Mouse (Mus musculus) left cerebral cortex, adult 18-20 months (tissue): Measurements from ENCODE around the gene Plppr3. TPM values are rescaled to one million over a fixed set of nuclear protein-coding genes. Genes with fewer than 3 reads are reported as not detected.

Experiments
- DNase-seq, 2 experiments: peaks; one replicate each; pipeline ENCODE4 v3.0.0; 2021 to 2022; ENCODE audit warnings: low spot score in 2 of 2, mixed read lengths in 1 of 2
- long read RNA-seq, 2 experiments: library from polyadenylated mRNA; stranded (forward); transcript quantifications; one replicate each; pipeline ENCODE4 v2.0.0; 2021
- total RNA-seq, 2 experiments: library from RNA; stranded (reverse); gene quantifications; 2 replicates each; pipeline ENCODE4 v1.2.3; 2021

The Plppr3 gene
- total RNA-seq, result 10 to 100 TPM; 55.6 to 58.0 TPM
- long read RNA-seq, experiment 1, transcript Plppr3-206 (6 exons, 2,843 nt), result minor isoform, 5 of 61 reads
- long read RNA-seq, experiment 1, transcript Plppr3-201 (7 exons, 2,766 nt), result major isoform, 27 of 61 reads
- long read RNA-seq, experiment 1, partial matches to known transcripts, result 13 of 61 reads
- long read RNA-seq, experiment 1, other reads (novel, unspliced or antisense), result 16 of 61 reads
- long read RNA-seq, experiment 2, transcript Plppr3-201 (7 exons, 2,766 nt), result major isoform, 17 of 38 reads
- long read RNA-seq, experiment 2, transcript Plppr3-206 (6 exons, 2,843 nt), result minor isoform, 5 of 38 reads
- long read RNA-seq, experiment 2, partial matches to known transcripts, result 4 of 38 reads
- long read RNA-seq, experiment 2, other reads (novel, unspliced or antisense), result 12 of 38 reads

DNA sequence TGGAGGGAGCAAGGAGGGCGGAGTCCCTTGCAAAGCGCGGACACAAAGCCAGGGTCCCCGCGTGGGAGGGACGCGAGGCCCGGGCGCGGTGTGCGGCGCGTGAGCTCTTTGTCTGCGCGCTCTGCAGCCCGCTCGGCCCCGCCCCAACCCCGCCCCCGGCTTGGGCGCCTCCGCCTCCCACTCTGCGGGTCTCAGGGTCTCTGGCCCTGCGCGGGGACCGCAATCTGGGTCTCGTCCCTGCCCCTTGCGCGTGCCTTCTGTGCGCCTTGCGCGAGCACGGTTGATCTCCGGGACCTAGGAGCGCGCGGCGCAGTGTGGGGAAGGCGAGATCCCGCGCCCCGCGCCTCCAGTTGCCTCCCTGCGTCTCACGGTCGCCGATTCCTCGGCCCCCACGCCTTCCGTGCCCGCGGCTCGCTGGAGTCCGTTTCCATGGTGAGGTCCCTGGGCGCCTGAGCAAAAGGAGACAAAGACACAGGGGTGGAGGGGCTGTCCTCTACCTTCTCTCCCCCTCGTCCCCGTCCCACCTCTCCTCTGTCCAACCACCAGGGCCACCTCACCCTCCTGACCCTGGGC is at the start of gene Plppr3, which contains the start of gene Prtn3:
Gene Plppr3 (minus strand): TSS at position 345 of the 573 bp plus-strand sequence.
Gene Prtn3 (plus strand): TSS at position 187 of the 573 bp plus-strand sequence.
- DNase-seq, result no peak

DNA sequence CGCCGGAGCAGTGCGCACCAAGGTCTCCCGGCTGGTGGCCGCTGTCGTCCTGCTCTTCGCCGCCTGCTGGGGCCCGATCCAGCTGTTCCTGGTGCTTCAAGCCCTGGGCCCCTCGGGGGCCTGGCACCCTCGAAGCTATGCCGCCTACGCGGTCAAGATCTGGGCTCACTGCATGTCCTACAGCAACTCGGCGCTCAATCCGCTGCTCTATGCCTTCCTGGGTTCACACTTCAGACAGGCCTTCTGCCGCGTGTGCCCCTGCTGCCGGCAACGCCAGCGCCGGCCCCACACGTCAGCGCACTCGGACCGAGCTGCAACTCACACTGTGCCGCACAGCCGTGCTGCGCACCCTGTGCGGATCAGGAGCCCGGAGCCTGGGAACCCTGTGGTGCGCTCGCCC is 47.1 kb upstream of the Plppr3 start:
- DNase-seq, result no peak

DNA sequence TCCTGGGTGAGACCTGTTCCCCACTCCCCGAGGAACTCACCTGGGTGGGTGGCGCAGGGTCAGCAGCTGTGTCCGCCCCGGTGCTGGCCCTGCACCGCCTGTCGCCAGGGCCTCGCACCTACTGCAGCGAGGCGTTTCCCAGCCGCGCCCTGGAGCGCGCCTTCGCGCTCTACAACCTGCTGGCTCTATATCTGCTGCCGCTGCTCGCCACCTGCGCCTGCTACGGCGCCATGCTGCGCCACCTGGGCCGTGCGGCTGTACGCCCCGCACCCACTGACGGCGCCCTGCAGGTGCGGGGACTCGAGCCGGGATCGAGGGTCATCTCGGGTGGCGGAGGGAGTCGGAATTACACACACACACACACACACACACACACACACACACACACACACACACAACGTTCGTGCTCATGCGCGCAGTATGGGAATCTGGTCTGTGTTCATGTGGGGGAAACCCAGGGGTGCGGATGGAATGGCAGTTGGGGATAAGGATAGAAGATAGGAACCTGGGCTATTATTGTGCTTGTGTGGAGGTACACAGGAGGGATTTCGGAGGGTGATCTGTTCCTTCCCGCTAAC is 46.6 kb upstream of the Plppr3 start, which contains the start of gene R3hdm4:
Gene R3hdm4 (minus strand): TSS at position 251 of the 578 bp plus-strand sequence.
- DNase-seq, result no peak

DNA sequence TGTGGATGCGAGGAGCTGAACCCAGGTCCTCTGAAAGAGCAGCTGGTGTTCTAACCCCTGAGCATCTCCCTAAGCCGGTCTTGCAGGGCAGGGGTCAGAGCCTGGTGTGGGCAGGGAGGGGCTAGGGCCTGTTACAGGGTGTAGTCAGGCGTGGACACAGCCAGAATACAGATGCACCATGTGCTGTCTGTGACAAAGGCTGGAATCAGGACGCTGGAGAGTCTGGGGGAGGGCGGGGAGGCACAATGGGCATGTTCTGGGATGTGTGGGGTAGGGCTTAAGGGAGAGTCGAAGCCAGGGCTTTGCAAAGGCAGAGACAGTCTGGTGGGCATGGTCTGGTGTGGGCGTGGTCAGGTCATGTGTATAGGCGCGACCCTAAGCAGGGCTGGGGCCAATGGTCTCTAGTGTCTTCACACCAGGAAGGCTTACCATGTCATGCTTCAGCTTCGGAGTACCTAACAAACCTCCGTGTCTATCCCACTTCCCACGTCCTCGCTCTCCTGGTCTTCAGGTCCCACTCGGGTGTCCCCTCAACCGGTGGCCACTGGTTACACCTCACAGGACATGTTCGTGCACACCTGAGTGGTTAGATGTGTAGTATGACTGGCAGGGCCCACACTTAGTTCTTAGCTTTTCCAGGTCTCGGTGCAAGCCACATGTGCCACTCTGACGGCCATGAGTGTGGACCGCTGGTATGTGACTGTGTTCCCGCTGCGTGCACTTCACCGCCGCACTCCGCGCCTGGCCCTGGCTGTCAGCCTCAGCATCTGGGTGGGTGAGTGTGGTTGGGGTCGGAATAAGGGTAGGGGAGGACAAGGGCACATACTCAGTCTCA is 45.8 kb upstream of the Plppr3 start:
- DNase-seq, result no peak

DNA sequence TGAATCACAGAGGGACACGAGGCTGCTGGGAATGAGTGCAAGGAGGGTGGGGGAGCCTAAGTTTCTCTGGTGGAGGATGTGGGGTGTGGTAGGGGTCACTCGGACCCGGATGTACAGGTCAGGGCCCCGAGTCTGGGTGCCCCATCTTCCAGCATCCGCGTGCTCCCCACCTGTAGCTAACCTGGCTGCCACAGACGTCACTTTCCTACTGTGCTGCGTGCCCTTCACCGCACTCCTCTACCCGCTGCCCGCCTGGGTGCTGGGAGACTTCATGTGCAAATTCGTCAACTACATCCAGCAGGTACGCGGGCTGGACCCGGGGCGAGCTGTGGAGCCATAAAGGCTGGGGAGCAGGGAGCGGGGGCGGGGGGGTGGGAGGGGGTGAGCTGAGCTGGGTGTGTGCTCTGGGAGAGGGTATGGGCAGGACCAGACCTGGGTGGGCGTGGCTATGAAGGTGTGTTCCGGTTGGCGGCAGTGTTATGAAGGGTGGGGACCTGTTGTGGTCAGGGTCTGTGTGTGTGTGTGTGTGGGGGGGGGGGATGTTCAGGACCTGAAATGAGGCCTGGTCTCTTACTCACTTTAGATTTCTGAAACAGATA is 44.9 kb upstream of the Plppr3 start:
- DNase-seq, result no peak

DNA sequence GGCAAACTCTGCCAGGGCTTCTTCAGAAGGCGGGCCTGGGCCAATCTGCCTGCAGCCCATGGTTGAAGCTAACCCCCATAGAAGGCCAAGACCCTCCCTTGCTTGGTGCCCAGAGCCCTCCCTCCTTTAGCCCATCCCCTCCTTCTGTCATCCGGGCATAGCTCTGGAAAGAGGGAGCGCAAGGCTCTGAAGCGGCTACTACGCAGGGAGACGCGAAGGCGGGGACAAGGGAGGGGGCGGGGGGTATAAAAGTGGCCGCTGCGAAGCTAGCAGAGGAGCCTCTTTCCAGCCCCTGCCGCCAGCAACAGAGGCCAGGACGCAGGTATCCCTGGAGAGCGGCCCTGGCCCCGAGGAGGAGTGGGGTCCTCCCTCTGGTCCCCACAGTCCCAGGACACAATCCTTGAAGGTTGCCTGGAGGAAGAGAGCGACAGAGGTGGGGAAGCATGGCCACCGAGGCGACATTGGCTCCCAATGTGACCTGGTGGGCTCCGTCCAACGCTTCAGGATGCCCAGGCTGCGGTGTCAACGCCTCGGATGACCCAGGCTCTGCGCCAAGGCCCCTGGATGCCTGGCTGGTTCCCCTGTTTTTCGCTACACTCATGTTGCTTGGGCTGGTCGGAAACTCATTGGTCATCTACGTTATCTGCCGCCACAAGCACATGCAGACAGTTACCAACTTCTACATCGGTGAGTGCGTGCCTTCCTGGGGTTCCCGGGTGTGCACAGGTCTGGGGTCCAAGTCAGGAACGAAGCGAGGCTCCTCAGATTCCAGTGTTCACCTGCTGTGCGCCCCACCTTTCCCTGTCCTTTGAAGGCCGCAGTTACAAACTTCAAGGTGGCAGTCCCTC is 44.0 kb upstream of the Plppr3 start:
- no peak for DNase-seq

DNA sequence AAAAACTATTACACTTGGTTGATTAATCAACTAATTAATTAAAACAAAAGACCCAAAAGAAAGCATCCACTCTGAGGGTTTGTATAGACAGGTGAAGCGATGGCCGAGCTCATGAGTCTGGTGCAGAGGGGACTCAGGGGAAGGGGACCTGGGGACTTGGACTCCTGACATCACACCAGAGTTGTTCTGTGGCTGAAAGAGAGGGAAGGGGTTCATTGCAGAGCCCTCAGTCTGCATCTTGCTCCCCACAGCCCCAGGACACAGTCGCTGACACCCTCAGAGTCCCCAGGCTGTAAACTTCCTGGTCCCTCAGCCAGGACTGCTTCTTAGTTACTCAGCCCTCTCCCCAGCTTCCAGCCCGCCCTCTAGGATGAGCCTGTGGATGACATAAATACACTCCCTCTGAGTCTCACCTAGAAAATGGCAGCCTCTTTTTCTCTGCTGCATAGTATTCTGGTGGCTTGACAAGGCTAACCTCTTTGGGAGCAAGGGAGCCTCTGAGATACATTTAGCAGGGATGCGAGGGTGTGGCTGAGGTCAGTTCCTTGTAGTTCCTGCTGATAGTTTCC is 43.2 kb upstream of the Plppr3 start:
- DNase-seq, result no peak

DNA sequence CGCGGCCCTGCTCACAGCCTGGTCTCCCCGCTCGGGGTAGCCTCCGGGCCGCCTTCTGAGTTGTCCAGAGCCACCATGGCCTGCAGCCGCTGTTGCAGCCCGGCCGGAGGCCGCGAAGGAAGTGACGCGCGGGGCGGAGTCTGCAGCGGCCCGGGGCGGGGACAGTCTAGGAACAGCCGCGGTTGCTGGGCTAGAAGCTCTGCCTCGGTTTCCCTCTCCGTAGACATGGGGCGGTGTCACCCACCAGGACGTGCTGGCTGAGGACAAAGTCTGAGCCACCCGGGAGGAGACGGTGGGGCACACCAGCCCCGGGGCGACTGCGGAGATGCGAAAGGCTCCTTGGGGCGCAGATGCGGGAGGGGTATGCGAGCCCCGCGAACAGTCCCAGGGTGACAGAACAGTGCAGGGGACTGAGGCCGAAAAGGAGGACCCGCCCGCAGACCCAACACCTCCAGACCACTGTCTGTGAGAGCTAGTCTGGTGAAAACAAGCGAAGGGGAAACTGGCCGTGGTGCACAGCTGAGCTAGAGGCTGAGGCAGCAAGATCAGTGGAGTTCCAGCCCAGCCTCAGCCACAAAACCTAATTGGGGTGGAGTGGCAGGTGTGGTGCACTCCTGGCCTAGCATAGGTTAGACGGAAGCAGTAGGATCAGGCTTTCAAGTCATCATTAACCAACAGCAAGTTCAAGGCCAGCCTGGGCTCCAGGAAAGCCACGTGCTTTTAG is 42.5 kb upstream of the Plppr3 start, which contains the start of gene Kiss1r:
Gene Kiss1r (plus strand): TSS at position 164 of the 724 bp plus-strand sequence.
- DNase-seq, result peak; percentile 84 to 89

DNA sequence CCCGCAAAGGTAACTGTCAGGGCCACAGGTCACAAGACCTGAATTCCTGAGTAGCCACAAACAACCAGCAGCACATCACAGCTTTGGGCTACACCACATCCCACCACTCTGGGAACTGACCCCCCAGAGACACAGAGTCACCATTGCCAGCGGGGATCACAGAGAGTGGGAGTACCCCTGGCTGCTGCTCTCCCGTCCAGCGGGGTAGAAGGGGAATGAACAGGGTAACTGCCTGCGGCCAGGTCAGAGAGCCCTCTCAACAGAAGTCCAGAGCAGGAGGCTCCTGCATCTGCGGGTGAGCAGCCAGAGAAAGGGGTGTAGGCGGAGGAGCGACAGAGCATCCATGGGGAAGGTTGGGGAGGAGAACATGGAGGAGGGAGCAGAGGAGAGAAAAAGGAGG is 41.6 kb upstream of the Plppr3 start:
- no peak for DNase-seq

DNA sequence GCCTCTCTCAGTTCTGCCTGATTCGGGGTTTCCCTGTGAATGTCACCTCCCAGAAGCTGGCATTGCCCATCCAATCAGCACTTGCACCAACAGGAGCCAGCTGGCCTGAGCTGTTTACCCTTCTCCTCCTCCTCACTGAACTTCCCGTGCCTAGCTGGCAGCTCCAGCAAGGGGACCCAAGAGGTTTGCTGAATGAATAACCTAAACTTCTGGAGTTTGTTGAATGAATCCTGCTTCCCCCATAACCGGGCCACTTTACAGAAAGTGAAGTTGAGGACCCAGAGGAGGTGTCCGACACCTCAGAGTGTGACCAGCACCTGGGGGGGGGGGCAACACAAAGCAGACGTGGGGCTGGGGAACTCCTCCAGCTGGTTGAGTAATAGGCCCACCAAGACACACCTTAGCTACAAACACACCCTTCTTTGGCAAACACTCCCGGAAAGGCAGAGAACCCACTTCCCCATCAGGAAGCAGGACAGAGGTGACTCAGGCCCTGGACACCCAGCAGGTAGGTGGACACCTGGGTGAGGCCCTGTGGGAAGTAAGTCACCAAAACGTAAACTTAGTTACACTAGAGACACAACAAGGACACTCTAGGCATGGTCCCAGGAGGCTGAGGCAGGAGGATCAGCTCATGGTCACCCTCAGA is 40.6 kb upstream of the Plppr3 start:
- DNase-seq, result no peak

DNA sequence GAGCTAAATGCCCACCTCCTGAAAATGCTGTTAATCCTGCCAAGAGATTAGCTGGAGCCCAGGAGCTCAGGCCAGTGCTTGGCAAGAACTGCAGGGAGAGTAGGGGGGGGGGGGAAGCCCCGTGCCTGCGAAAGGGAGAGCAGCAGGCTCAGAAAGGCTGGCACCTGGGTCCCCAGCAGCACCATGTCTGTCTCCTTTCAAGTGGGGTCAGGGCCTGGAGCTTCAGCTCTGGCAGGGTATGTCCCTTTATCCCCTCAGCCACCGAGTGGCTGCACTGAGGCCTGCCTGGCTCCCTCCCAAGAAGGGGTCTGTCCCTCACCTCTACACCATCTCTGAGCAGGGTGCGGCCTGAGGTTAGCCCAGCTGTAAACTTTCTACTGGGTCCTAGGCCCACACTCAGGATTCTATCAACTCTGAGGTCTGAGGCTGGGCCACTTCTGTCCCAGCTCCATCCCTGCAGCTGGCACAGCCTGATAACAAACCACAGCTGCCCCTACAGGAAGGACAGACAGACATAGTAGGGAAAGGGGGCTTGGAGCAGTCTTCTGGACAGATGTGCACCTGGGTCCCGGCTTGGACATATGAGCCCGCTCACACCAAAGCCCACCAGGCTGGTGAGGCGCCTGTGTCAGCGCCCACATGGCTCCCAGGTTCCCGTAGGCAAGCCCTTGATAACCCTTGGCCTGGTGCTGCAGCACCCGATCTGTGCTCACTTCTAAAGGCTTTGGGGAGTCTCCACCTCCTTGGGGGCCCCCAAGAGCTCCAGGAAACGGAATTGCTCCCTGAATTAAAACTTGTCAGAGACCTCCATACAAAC is 39.9 kb upstream of the Plppr3 start:
- no peak for DNase-seq

DNA sequence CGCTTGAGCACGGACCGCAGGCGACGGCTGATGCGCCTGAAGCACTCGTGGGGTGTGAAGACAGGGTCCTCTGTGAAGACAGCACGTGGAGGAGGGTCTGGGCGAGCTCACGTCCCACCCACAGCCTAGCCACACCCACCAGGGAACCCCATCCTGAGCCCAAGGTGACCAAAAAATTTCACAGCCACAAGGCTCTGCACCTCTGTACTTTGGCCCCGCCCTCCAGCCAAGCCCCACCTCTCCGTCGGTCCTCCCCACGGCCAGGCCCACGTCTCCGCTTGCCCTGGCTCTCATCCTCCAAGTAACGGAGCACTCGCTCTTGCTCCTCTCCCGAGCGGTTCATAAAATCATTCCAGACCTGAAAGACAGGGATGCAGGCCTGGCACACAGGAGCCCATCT is 38.0 kb upstream of the Plppr3 start:
- DNase-seq, result no peak

DNA sequence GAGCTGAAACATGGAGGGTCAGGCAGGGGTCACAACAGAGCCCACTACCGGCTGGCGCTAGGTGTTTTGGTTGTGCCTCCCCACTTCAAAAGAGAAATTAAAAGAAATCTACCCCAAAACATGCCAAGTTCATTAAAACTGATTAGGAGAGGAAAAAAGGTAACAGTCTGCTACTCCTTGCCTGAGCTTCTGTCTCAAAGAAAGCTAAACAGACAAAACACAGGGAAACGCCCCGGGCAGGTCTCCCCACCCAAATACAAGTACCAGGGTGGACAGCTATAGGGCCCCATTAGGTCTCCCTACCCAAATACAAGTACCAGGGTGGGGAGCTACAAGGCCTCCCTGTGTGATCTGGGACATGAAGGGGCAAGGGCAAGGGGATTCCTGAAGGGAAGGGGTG is 36.1 kb upstream of the Plppr3 start, which contains the start of gene Gm26602:
Gene Gm26602 (plus strand): TSS at position 301 of the 400 bp plus-strand sequence.
- no peak for DNase-seq

DNA sequence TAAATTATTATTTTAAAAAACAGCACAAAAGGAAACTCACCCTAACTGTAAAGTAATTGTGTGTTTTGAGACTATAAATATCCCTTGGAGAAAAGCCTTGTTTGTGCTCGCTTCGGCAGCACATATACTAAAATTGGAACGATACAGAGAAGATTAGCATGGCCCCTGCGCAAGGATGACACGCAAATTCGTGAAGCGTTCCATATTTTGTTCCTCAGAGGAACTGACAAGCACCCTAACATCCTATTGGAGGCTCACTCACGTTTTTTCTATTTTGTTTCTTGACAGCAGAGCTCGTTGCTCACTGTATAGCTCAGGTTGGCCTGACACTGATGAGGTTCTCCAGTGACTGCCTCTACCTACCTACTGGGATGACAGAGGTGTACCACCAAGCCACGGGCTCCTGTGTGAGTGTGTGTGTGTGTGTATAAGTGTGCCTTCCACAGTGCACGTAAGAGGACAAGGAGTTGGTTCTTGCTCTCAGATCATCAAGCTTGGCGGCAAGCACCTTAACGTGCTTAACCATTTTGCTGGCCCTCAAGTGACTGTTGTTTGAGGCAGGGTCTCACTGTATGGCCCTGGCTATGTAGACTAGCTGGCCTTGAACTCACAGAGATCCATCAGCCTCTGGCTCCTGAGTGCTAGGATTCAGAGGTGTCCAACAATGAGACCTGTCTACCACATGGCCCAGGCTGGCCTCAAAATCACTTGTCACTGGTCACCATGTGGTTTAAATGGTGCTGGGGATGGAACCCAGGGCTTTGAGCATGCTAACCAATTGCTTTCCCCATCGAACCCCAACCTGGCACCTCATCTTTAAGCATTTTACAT is 34.9 kb upstream of the Plppr3 start:
- DNase-seq, result no peak

DNA sequence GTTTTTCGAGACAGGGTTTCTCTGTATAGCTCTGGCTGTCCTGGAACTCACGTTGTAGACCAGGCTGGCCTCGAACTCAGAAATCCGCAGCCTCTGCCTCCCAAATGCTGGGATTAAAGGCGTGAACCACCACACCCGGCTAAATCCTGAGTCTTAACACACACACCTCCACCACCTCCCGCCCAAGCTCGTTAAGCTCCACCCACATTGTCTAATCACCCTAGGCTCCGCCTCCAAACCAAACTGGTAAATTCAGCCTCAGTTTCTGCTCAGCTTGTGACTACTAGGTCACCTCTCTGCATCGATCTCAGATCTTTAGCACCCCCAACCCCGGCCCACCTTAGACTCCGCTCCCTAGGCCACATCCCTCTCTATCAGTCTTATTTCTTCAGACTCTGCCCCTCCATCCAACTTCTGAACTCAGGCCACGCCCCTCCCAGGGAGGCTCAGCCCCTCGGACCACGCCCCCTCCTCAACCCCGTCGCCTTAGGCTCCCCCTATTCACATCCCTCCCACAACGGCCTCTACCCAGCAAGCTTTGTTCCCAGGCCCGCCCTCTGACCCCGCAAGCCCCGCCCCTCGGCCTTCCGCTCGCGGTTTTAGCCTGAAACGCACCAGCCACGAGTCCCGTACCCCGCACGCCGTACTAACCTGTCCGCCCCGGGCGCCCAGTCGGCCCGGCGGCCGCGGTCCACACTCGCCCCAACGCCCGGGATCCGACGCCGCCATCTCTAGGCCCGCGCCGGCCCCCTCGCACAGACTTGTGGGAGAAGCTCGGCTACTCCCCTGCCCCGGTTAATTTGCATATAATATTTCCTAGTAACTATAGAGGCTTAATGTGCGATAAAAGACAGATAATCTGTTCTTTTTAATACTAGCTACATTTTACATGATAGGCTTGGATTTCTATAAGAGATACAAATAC is 34.0 kb upstream of the Plppr3 start, which contains the start of gene Med16:
Gene Med16 (minus strand): TSS at position 757 of the 925 bp plus-strand sequence.
- peak; percentile 90 to 94 for DNase-seq
